Mouse (Mus musculus): ENCODE data around the gene Mfsd2a. TPM values are rescaled to one million over a fixed set of nuclear protein-coding genes. Genes with fewer than 3 reads are reported as not detected.

The Mfsd2a gene
- total RNA-seq, 2 experiments from 2014 or later, result not detected

DNA sequence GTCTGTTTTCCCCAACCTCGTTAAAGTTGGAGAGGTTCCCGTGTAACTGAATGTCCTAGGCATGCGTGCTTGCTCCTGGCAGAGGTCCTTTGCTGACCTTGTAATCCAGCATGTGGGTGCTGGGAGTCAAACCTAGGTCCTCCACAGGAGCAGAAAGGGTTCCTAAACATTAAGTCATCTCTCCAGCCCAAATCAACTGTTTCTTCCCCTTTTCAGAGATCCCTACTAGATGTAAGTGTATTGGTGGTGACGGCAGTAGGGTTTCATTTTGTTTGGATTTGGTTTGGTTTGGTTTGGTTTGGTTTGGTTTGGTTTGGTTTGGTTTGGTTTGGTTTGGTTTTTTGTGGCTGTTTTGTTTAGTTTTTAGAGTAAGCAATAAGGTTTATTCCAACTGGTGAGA is 63.2 kb downstream of the Mfsd2a start:
- ATAC-seq (replicated peaks; ENCODE audit: low FRiP score, poor library complexity, severe bottlenecking), result no peak

Other genes starting within 250 kb of the Mfsd2a start
- 15.1 and 39.3 TPM in 2 replicates for gene Ppt1, start 124.9 kb downstream of the Mfsd2a start, total RNA-seq (2015; ENCODE audit: low replicate concordance)
- gene Ppt1, start 124.9 kb downstream of the Mfsd2a start, total RNA-seq (2017; ENCODE audit: low replicate concordance), result 6.9 and 12.6 TPM in 2 replicates
- gene Cap1, start 75.1 kb downstream of the Mfsd2a start, total RNA-seq (2015; ENCODE audit: low replicate concordance), result 80.5 and 81.8 TPM in 2 replicates
- 71.2 and 81.2 TPM in 2 replicates for gene Cap1, start 75.1 kb downstream of the Mfsd2a start, total RNA-seq (2017; ENCODE audit: low replicate concordance)
- not detected in 2 replicates for gene Mycl, start 34.5 kb upstream of the Mfsd2a start, total RNA-seq (2015; ENCODE audit: low replicate concordance)
- not detected in 2 replicates for gene Mycl, start 34.5 kb upstream of the Mfsd2a start, total RNA-seq (2017; ENCODE audit: low replicate concordance)
- gene Trit1, start 55.4 kb upstream of the Mfsd2a start, total RNA-seq (2015; ENCODE audit: low replicate concordance), result 1.3 and 3.6 TPM in 2 replicates
- 6.0 and 9.9 TPM in 2 replicates for gene Trit1, start 55.4 kb upstream of the Mfsd2a start, total RNA-seq (2017; ENCODE audit: low replicate concordance)
- gene Bmp8b, start 144.0 kb upstream of the Mfsd2a start, total RNA-seq (2015; ENCODE audit: low replicate concordance), result 2.2 and 6.7 TPM in 2 replicates
- 0.77 TPM in 1 of 2 replicates, not detected in the other for gene Bmp8b, start 144.0 kb upstream of the Mfsd2a start, total RNA-seq (2017; ENCODE audit: low replicate concordance)
- not detected in 2 replicates for gene Oxct2b, start 155.1 kb upstream of the Mfsd2a start, total RNA-seq (2015; ENCODE audit: low replicate concordance)
- 1.5 TPM in 1 of 2 replicates, not detected in the other for gene Oxct2b, start 155.1 kb upstream of the Mfsd2a start, total RNA-seq (2017; ENCODE audit: low replicate concordance)
- 3.8 and 6.5 TPM in 2 replicates for gene Ppie, start 178.8 kb upstream of the Mfsd2a start, total RNA-seq (2015; ENCODE audit: low replicate concordance)
- gene Ppie, start 178.8 kb upstream of the Mfsd2a start, total RNA-seq (2017; ENCODE audit: low replicate concordance), result 1.7 and 7.4 TPM in 2 replicates
- not detected in 2 replicates for gene Hpcal4, start 222.0 kb upstream of the Mfsd2a start, total RNA-seq (2015; ENCODE audit: low replicate concordance)
- gene Hpcal4, start 222.0 kb upstream of the Mfsd2a start, total RNA-seq (2017; ENCODE audit: low replicate concordance), result not detected in 2 replicates
- not detected in 2 replicates for gene Nt5c1a, start 240.3 kb upstream of the Mfsd2a start, total RNA-seq (2015; ENCODE audit: low replicate concordance)
- gene Nt5c1a, start 240.3 kb upstream of the Mfsd2a start, total RNA-seq (2017; ENCODE audit: low replicate concordance), result not detected in 2 replicates